Mouse (Mus musculus): Measurements from ENCODE around the gene Wbp1. TPM values are rescaled to one million over a fixed set of nuclear protein-coding genes. Genes with fewer than 3 reads are reported as not detected.

Wbp1 gene
- polyA plus RNA-seq, 1 experiment from 2014 or later: 91.5 TPM

- WGBS: 15% methylated on average over 9 of the region's 9 CpGs
- Histone ChIP-seq H3K36me3 (no peaks in the 10 kb centered on the region), H3K4me1 (peaks cover 14% of the 10 kb centered on the region), H3K27ac (no peak overlapping the region), H3K4me3 (replicated peaks) (peak overlapping the region; percentile 25), H3K4me2 (peak overlapping the region; percentile 48), H3K9ac (no peak overlapping the region), H3K9me3 (no peaks in the 10 kb centered on the region), H3K27me3 (replicated peaks) (peaks cover 73% of the 10 kb centered on the region)
- ATAC-seq (ENCODE audit: insufficient read depth, low FRiP score, low read depth): no peak
These were observed 33.5 kb downstream of the Wbp1 start for GRCm38 (mm10) chr6:83087926-83088260.

- ATAC-seq (ENCODE audit: insufficient read depth, low FRiP score, low read depth): no peak
These were observed 34.0 kb downstream of the Wbp1 start for GRCm38 (mm10) chr6:83087205-83087925.

DNA sequence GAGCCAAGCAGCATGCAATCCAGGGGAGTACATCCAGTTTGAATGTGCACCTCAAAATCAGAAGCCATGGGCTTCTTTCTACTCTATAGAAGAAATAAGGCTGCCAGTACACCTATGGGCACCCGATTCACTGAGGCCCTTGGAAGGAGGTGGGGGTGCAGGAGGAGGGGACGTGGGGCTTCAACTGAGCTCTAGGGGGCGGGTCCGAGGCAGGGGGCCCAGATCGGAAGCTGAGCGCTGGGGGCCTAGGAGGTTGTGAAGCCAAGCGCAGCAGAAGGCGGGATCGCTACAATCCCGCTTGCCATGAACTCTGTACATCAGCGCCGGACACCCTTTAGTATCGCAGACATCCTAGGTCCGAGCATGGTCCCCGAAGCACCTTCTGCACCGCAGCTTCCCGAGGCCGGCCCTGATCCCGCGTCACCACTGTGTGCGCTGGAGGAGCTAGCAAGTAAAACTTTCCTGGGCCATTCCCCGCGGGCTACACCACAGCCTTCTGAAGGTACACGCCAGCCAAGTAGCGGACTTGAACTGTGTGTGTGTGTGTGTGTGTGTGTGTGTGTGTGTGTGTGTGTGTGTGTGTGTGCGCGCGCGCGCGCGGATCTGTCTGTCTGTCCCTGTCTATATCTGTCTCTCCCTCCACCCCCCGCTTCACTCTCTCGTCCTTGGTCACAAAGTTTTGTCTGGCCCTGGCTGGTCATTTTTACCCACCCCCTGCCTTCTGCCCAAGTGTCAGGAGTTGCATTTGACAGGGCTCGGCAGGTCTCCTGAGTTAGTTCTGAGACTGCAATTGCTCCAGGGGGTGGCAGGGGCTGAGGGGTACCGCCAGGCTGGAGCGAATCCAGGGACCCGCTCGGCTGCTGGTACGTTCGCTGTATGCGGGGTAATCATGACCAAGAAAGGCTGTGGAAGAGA is 35.0 kb downstream of the Wbp1 start, which contains the start of gene Lbx2:
Lbx2 (plus strand) TSS at position 247 of the 915 bp plus-strand sequence.
- Histone ChIP-seq H3K36me3 (no peaks in the 10 kb centered on the region), H3K27ac (no peak within 1 kb of the TSS), H3K9ac (no peak within 1 kb of the TSS), H3K9me3 (no peaks in the 10 kb centered on the region), H3K4me1 (peaks cover 14% of the 10 kb centered on the region), H3K4me3 (replicated peaks) (peak within 1 kb of the TSS; percentile 25), H3K4me2 (peak within 1 kb of the TSS; percentile 48), H3K27me3 (replicated peaks) (peaks cover 79% of the 10 kb centered on the region)
- ATAC-seq (ENCODE audit: insufficient read depth, low FRiP score, low read depth): no peak
- WGBS: 6% methylated on average over 41 of the region's 42 CpGs

More at GRCm38 (mm10) chr6:83087205-83087925, 34.0 kb downstream of the Wbp1 start:
- 2% methylated on average over 47 of the region's 47 CpGs for WGBS
- H3K4me2 ChIP-seq: peak overlapping the region; percentile 48
- H3K27ac ChIP-seq: no peak overlapping the region
- no peak overlapping the region for H3K9ac ChIP-seq
- H3K9me3 ChIP-seq: no peaks in the 10 kb centered on the region
- peak overlapping the region; percentile 25 for H3K4me3 ChIP-seq (replicated peaks)
- H3K36me3 ChIP-seq: no peaks in the 10 kb centered on the region
- H3K27me3 ChIP-seq (replicated peaks): peaks cover 78% of the 10 kb centered on the region
- H3K4me1 ChIP-seq: peaks cover 14% of the 10 kb centered on the region

- no peak for ATAC-seq (ENCODE audit: insufficient read depth, low FRiP score, low read depth)
- Histone ChIP-seq H3K4me1 (peaks cover 14% of the 10 kb centered on the region), H3K27me3 (replicated peaks) (peaks cover 67% of the 10 kb centered on the region), H3K9ac (no peak overlapping the region), H3K9me3 (no peaks in the 10 kb centered on the region), H3K4me2 (no peak overlapping the region), H3K36me3 (no peaks in the 10 kb centered on the region), H3K4me3 (replicated peaks) (no peak overlapping the region), H3K27ac (no peak overlapping the region)
- 12% methylated on average over 6 of the region's 6 CpGs for WGBS
These were observed 36.9 kb downstream of the Wbp1 start for GRCm38 (mm10) chr6:83084477-83084876.

DNA sequence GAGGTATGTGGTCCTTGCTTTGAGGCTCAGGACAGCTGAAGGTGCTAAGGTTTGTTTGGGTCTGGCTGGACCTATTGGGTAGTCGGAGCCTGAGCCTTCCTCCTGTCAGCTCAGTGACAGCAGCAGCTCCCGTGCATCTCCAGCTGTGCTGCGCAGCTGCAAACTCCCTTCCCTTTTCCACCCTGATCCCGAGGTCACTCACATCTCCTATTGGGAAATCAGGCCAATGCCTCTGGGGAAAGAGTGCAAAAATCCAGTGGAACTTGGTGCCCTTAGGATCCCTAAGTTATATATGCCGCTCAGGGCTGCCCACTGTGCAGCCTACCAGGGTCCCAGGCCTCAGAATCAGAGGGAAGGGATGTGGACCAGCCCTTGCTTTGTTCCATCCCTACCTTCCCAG is 37.9 kb downstream of the Wbp1 start:
- Histone ChIP-seq H3K27ac (no peak overlapping the region), H3K4me3 (replicated peaks) (no peak overlapping the region), H3K4me2 (no peak overlapping the region), H3K27me3 (replicated peaks) (peaks cover 59% of the 10 kb centered on the region), H3K4me1 (peaks cover 20% of the 10 kb centered on the region), H3K9me3 (no peaks in the 10 kb centered on the region), H3K36me3 (no peaks in the 10 kb centered on the region), H3K9ac (no peak overlapping the region)
- ATAC-seq (ENCODE audit: insufficient read depth, low FRiP score, low read depth): no peak
- 21% methylated on average over 5 of the region's 5 CpGs for whole genome bisulfite sequencing

DNA sequence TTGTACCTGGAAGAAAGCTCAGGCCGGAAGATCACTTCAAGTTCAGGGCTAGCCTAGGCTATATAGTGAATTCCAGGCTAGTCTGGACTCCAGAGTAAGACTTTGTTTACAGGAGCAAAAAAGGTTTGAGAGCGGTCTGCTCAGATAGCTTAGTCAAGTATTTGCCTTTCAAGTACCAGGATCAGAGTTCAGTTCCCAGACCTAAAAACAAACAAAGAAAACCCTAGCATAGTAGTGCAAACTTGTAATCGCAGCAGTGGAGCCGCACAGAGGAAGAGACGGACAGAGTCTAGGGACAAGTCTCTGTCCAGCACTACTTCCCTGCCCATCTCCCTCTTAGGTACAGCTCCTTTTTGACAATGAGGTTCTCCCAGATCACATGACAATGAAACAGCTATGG is 41.1 kb downstream of the Wbp1 start:
- H3K4me1 ChIP-seq: peaks cover 8% of the 10 kb centered on the region; the same call in 1 of the 2 replicates
- WGBS: 92% methylated on average over 5 of the region's 5 CpGs

GRCm38 (mm10) chr6:83078324-83078858 is 43.0 kb downstream of the Wbp1 start:
- H3K9ac ChIP-seq: peak overlapping the region; percentile 53
- H3K27me3 ChIP-seq (replicated peaks): peaks cover 43% of the 10 kb centered on the region
- peak overlapping the region; percentile 87 for H3K27ac ChIP-seq
- H3K9me3 ChIP-seq: no peaks in the 10 kb centered on the region
- WGBS: under 1% methylated on average over 46 of the region's 46 CpGs
- H3K4me3 ChIP-seq (replicated peaks): peak overlapping the region; percentile 66
- no peaks in the 10 kb centered on the region for H3K36me3 ChIP-seq
- peak overlapping the region; percentile 98 for H3K4me2 ChIP-seq
- H3K4me1 ChIP-seq: peaks cover 8% of the 10 kb centered on the region; the same call in 1 of the 2 replicates
- peak; percentile 92 for ATAC-seq (ENCODE audit: insufficient read depth, low FRiP score, low read depth)

More for the DNA sequence above, 41.1 kb downstream of the Wbp1 start:
- no peaks in the 10 kb centered on the region for H3K36me3 ChIP-seq
- H3K27ac ChIP-seq: no peak overlapping the region
- ATAC-seq (ENCODE audit: insufficient read depth, low FRiP score, low read depth): no peak
- H3K4me2 ChIP-seq: no peak overlapping the region
- H3K4me3 ChIP-seq (replicated peaks): no peak overlapping the region
- peaks cover 46% of the 10 kb centered on the region for H3K27me3 ChIP-seq (replicated peaks)
- no peaks in the 10 kb centered on the region for H3K9me3 ChIP-seq
- H3K9ac ChIP-seq: no peak overlapping the region

- WGBS: under 1% methylated on average over 54 of the region's 54 CpGs
- H3K4me2 ChIP-seq: peak within 1 kb of the TSS; percentile 98
These were observed 43.6 kb downstream of the Wbp1 start, which contains the start of gene Pcgf1 for GRCm38 (mm10) chr6:83077630-83078323. Gene Pcgf1, plus strand, starts transcription at chr6:83077869.

GRCm38 (mm10) chr6:83074979-83075378 is 46.4 kb downstream of the Wbp1 start:
- no peaks in the 10 kb centered on the region for H3K9me3 ChIP-seq
- H3K4me3 ChIP-seq (replicated peaks): no peak overlapping the region
- H3K4me2 ChIP-seq: no peak overlapping the region
- peaks cover 63% of the 10 kb centered on the region for H3K27me3 ChIP-seq (replicated peaks)
- 12% methylated on average over 2 of the region's 2 CpGs for WGBS
- ATAC-seq (ENCODE audit: insufficient read depth, low FRiP score, low read depth): no peak
- peaks cover 19% of the 10 kb centered on the region for H3K4me1 ChIP-seq
- no peak overlapping the region for H3K27ac ChIP-seq
- H3K9ac ChIP-seq: no peak overlapping the region
- no peaks in the 10 kb centered on the region for H3K36me3 ChIP-seq

More at GRCm38 (mm10) chr6:83077630-83078323, 43.6 kb downstream of the Wbp1 start, which contains the start of gene Pcgf1:
- ATAC-seq (ENCODE audit: insufficient read depth, low FRiP score, low read depth): peak; percentile 42
- Histone ChIP-seq H3K36me3 (no peaks in the 10 kb centered on the region), H3K9me3 (no peaks in the 10 kb centered on the region), H3K4me1 (peaks cover 8% of the 10 kb centered on the region; the same call in 1 of the 2 replicates), H3K9ac (peak within 1 kb of the TSS; percentile 68), H3K27ac (peak within 1 kb of the TSS; percentile 87), H3K4me3 (replicated peaks) (peak within 1 kb of the TSS; percentile 66), H3K27me3 (replicated peaks) (peaks cover 41% of the 10 kb centered on the region)

- no peak overlapping the region for H3K27ac ChIP-seq
- peak overlapping the region; percentile 16; the same call in 1 of the 2 replicates for H3K4me2 ChIP-seq
- H3K9ac ChIP-seq: no peak overlapping the region
- H3K9me3 ChIP-seq: no peaks in the 10 kb centered on the region
- peaks cover 91% of the 10 kb centered on the region for H3K27me3 ChIP-seq (replicated peaks)
- H3K36me3 ChIP-seq: no peaks in the 10 kb centered on the region
- no peak for ATAC-seq (ENCODE audit: insufficient read depth, low FRiP score, low read depth)
- H3K4me1 ChIP-seq: peaks cover 28% of the 10 kb centered on the region
- H3K4me3 ChIP-seq (replicated peaks): peak overlapping the region; percentile 28
- 2% methylated on average over 24 of the region's 24 CpGs for WGBS
These were observed 50.1 kb downstream of the Wbp1 start for GRCm38 (mm10) chr6:83071220-83071619.

Data from stomach, embryonic 15.5 days (tissue).